Mouse (Mus musculus): Measurements from ENCODE around the gene Dhrs2. TPM values are rescaled to one million over a fixed set of nuclear protein-coding genes. Genes with fewer than 3 reads are reported as not detected.

The Dhrs2 gene
- total and polyA plus RNA-seq, 2 experiments from 2014 or later, result 0.86 to 2.0 TPM

DNA sequence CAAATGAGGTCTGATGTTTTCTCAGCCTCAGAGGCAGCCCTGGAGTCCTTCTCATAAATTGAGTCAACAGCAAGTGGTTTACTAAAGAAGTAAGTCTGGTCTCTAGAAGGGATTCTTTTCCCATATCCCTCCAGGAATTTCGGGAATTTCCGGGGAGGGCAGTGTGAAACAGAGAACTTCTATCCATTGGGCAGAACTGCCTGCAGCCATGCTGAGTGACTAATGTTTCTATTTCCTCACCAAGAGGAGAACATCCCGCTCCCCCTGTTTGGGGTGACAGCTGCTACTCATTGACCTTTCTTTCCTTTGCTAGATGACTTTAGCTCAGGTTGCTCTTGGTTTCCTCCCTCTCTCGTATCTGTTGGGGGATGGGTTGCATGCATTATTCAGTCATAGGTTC, 31.8 kb downstream of the Dhrs2 start:
- Histone ChIP-seq H3K9ac (replicated peaks; ENCODE audit: low read length, poor library complexity, severe bottlenecking) (no peak overlapping the region), H3K4me3 (ENCODE audit: low read depth, low read length) (no peak overlapping the region), H3K27me3 (ENCODE audit: insufficient read depth, low read length) (no peaks in the 10 kb centered on the region), H3K4me1 (ENCODE audit: insufficient read depth, low read length) (no peaks in the 10 kb centered on the region), H3K36me3 (ENCODE audit: insufficient read depth, low read length) (no peaks in the 10 kb centered on the region), H3K27ac (ENCODE audit: low read depth, low read length) (no peak overlapping the region), H3K4me2 (ENCODE audit: low read depth, low read length, poor library complexity, severe bottlenecking) (no peak overlapping the region), H3K9me3 (ENCODE audit: low read length) (no peaks in the 10 kb centered on the region)
- no peak for TF ChIP-seq CTCF (IDR thresholded peaks at IDR 0.05)
- ATAC-seq (ENCODE audit: low FRiP score) (no peak), DNase-seq (ENCODE audit: low spot score) (no peak)
- 82% methylated on average over 4 of the region's 4 CpGs for WGBS

DNA sequence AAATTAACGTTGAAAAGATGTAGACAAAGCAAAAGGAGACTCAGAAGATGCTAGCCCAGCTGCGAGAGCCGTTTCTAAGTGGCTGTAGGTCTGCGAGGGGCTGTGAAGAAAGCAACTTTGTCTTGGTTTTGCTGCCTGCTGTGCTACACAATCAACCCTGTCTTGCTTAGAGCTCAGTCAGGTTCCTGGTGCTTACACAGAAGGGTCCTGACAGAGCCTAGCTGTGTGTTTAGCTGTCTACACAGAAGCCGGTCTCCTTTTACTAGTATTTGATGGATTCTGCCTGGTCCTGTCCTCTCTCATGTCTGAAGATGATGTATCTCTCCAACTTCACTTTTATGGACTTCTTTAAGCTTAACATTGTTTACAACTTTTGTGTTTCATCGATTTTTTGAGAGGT, 33.6 kb downstream of the Dhrs2 start:
- H3K27me3 ChIP-seq (ENCODE audit: insufficient read depth, low read length), result no peaks in the 10 kb centered on the region
- WGBS, result 48% methylated on average over 6 of the region's 6 CpGs
- ATAC-seq (ENCODE audit: low FRiP score) (no peak), DNase-seq (ENCODE audit: low spot score) (no peak)
- no peak overlapping the region for H3K4me3 ChIP-seq (ENCODE audit: low read depth, low read length)
- H3K36me3 ChIP-seq (ENCODE audit: insufficient read depth, low read length), result no peaks in the 10 kb centered on the region
- H3K9me3 ChIP-seq (ENCODE audit: low read length), result no peaks in the 10 kb centered on the region
- H3K27ac ChIP-seq (ENCODE audit: low read depth, low read length), result no peak overlapping the region
- H3K4me1 ChIP-seq (ENCODE audit: insufficient read depth, low read length), result no peaks in the 10 kb centered on the region
- no peak overlapping the region for H3K9ac ChIP-seq (replicated peaks; ENCODE audit: low read length, poor library complexity, severe bottlenecking)
- no peak for TF ChIP-seq CTCF (IDR thresholded peaks at IDR 0.05)
- H3K4me2 ChIP-seq (ENCODE audit: low read depth, low read length, poor library complexity, severe bottlenecking), result no peak overlapping the region

DNA sequence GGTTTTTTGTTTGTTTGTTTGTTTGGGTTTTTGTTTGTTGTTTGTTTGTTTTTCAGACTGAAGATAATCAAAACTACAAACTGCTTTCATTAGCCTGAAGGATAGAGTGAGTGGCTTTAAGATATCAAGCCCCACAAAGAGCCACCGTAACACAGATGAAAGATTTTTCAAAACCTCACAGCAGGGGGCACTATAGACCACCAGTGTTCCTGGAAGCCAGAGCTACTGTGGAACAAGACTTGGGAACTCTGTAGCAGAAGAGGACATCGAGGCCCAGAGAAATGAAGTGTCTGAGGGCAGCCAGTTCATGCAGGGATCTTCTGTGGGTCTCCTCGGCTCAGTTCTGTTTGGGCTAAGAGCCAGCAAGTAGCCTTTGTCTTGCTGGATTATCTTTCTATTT, 49.4 kb downstream of the Dhrs2 start:
- WGBS, result 53% methylated on average over 3 of the region's 3 CpGs
- H3K4me2 ChIP-seq (ENCODE audit: low read depth, low read length, poor library complexity, severe bottlenecking), result no peak overlapping the region
- no peak overlapping the region for H3K9ac ChIP-seq (replicated peaks; ENCODE audit: low read length, poor library complexity, severe bottlenecking)
- no peak overlapping the region for H3K27ac ChIP-seq (ENCODE audit: low read depth, low read length)
- ATAC-seq (ENCODE audit: low FRiP score) (no peak), DNase-seq (ENCODE audit: low spot score) (peak; percentile 55)
- TF ChIP-seq CTCF (IDR thresholded peaks at IDR 0.05), result peak; percentile 55
- no peaks in the 10 kb centered on the region for H3K36me3 ChIP-seq (ENCODE audit: insufficient read depth, low read length)
- H3K27me3 ChIP-seq (ENCODE audit: insufficient read depth, low read length), result no peaks in the 10 kb centered on the region
- no peaks in the 10 kb centered on the region for H3K4me1 ChIP-seq (ENCODE audit: insufficient read depth, low read length)
- no peaks in the 10 kb centered on the region for H3K9me3 ChIP-seq (ENCODE audit: low read length)
- no peak overlapping the region for H3K4me3 ChIP-seq (ENCODE audit: low read depth, low read length)

DNA sequence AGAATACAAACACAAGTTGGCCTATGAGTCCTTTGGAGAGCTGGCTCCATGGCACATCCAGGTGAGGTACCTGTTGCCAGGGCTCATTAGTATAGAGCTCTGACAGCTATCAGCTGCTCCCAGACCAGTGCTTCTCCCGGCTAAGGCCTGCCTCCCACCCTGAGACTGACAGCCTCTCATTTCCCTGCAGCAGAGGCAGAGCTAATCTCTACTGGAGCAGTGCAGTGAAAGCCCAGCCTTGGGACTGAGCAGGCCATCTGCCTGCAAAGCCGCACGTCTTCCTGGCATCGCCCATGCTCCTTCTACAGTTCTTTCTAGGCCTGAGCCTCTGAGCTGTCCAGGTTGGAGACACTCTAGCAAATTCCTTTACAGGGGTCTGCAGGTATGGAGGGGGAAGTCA, 51.2 kb downstream of the Dhrs2 start:
- no peak overlapping the region for H3K27ac ChIP-seq (ENCODE audit: low read depth, low read length)
- no peak for TF ChIP-seq CTCF (IDR thresholded peaks at IDR 0.05)
- H3K4me2 ChIP-seq (ENCODE audit: low read depth, low read length, poor library complexity, severe bottlenecking), result no peak overlapping the region
- H3K4me3 ChIP-seq (ENCODE audit: low read depth, low read length), result no peak overlapping the region
- DNase-seq (ENCODE audit: low spot score) (no peak), ATAC-seq (ENCODE audit: low FRiP score) (no peak)
- 65% methylated on average over 4 of the region's 4 CpGs for WGBS
- H3K4me1 ChIP-seq (ENCODE audit: insufficient read depth, low read length), result no peaks in the 10 kb centered on the region
- no peak overlapping the region for H3K9ac ChIP-seq (replicated peaks; ENCODE audit: low read length, poor library complexity, severe bottlenecking)
- no peaks in the 10 kb centered on the region for H3K36me3 ChIP-seq (ENCODE audit: insufficient read depth, low read length)
- H3K9me3 ChIP-seq (ENCODE audit: low read length), result no peaks in the 10 kb centered on the region
- no peaks in the 10 kb centered on the region for H3K27me3 ChIP-seq (ENCODE audit: insufficient read depth, low read length)

DNA sequence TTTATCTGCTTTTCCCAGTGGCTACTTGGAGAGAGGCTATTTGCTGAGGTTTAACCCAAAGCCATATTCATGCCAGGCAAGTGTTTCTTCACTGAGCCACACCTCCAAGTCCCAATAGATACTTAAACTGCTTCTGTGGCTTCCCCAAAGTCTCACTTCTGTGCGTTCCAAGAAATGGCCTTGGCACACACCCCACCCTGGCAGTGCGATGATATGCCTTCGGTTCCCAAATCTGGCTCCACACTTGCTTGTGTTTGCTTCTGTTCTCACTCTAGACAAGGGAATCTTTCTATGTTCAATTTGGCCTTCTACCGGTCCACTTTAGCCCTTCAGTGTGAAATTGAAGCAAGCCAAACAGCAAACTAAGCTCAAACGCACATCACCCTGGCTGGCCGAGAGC, 53.0 kb downstream of the Dhrs2 start:
- Histone ChIP-seq H3K27ac (ENCODE audit: low read depth, low read length) (no peak overlapping the region), H3K36me3 (ENCODE audit: insufficient read depth, low read length) (no peaks in the 10 kb centered on the region), H3K4me3 (ENCODE audit: low read depth, low read length) (no peak overlapping the region), H3K4me1 (ENCODE audit: insufficient read depth, low read length) (no peaks in the 10 kb centered on the region), H3K9ac (replicated peaks; ENCODE audit: low read length, poor library complexity, severe bottlenecking) (no peak overlapping the region), H3K4me2 (ENCODE audit: low read depth, low read length, poor library complexity, severe bottlenecking) (no peak overlapping the region), H3K9me3 (ENCODE audit: low read length) (no peaks in the 10 kb centered on the region), H3K27me3 (ENCODE audit: insufficient read depth, low read length) (no peaks in the 10 kb centered on the region)
- ATAC-seq (ENCODE audit: low FRiP score) (no peak), DNase-seq (ENCODE audit: low spot score) (no peak)
- WGBS, result 79% methylated on average over 6 of the region's 6 CpGs
- TF ChIP-seq CTCF (IDR thresholded peaks at IDR 0.05), result no peak

DNA sequence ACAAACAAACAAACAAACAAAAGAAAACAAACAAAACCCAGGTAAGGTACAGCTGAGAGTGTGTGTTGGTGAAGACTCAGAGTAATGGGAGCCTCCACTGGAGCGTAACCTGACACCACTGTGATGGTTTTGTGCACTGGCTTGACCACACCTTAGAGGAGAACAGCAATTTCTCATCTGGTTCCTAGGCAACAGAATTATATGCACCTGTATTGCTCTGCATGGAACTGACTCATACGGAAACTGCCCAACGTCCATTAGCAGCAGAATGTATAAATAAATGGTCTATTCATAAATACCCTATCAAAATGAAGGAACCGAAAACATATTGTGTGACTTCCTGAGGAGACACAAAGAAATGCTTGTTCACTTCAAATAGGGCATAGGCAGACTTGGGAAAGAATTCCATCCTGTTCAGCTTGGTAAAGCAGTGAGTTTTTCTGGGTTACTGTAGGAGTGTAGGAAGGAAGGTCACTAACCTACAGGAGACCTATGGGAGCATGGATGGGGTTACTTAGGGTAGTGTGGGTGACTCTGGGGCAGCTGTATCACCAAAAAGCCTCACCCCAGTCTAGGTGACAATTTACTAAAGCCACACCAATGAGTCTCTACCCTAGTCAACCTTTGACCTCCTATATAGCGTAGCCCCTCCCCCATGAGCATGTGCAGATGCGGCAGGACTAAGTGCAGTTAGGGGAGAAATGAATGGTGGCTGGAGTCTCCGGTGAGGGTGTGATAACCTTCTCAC, 57.7 kb downstream of the Dhrs2 start:
- TF ChIP-seq CTCF (IDR thresholded peaks at IDR 0.05), result no peak
- H3K9me3 ChIP-seq (ENCODE audit: low read length), result no peaks in the 10 kb centered on the region
- H3K4me2 ChIP-seq (ENCODE audit: low read depth, low read length, poor library complexity, severe bottlenecking), result no peak overlapping the region
- H3K4me1 ChIP-seq (ENCODE audit: insufficient read depth, low read length), result no peaks in the 10 kb centered on the region
- no peaks in the 10 kb centered on the region for H3K27me3 ChIP-seq (ENCODE audit: insufficient read depth, low read length)
- ATAC-seq (ENCODE audit: low FRiP score) (no peak), DNase-seq (ENCODE audit: low spot score) (no peak)
- 85% methylated on average over 7 of the region's 7 CpGs for WGBS
- no peaks in the 10 kb centered on the region for H3K36me3 ChIP-seq (ENCODE audit: insufficient read depth, low read length)
- H3K4me3 ChIP-seq (ENCODE audit: low read depth, low read length), result no peak overlapping the region
- no peak overlapping the region for H3K9ac ChIP-seq (replicated peaks; ENCODE audit: low read length, poor library complexity, severe bottlenecking)
- H3K27ac ChIP-seq (ENCODE audit: low read depth, low read length), result no peak overlapping the region

Other genes starting within 250 kb of the Dhrs2 start
- gene Gm17428, start 245.1 kb upstream of the Dhrs2 start, total RNA-seq (2014; rRNA removed), result not detected in 2 replicates
- gene Gm17428, start 245.1 kb upstream of the Dhrs2 start, polyA plus RNA-seq (2015; fragmentation: Nextera tagmentation; extraction: Ambion mirVana), result not detected in 2 replicates
- 1.8 and 3.2 TPM in 2 replicates for gene Myh7, start 227.4 kb upstream of the Dhrs2 start, total RNA-seq (2014; rRNA removed)
- gene Myh7, start 227.4 kb upstream of the Dhrs2 start, polyA plus RNA-seq (2015; fragmentation: Nextera tagmentation; extraction: Ambion mirVana), result 9.6 and 10.3 TPM in 2 replicates
- 20.9 and 29.6 TPM in 2 replicates for gene Ngdn, start 206.6 kb upstream of the Dhrs2 start, total RNA-seq (2014; rRNA removed)
- gene Ngdn, start 206.6 kb upstream of the Dhrs2 start, polyA plus RNA-seq (2015; fragmentation: Nextera tagmentation; extraction: Ambion mirVana), result 44.3 and 48.1 TPM in 2 replicates
- gene Zfhx2, start 129.7 kb upstream of the Dhrs2 start, total RNA-seq (2014; rRNA removed), result 16.4 and 18.6 TPM in 2 replicates
- gene Zfhx2, start 129.7 kb upstream of the Dhrs2 start, polyA plus RNA-seq (2015; fragmentation: Nextera tagmentation; extraction: Ambion mirVana), result 11.2 and 14.2 TPM in 2 replicates
- 38.0 and 42.1 TPM in 2 replicates for gene Thtpa, start 127.2 kb upstream of the Dhrs2 start, total RNA-seq (2014; rRNA removed)
- gene Thtpa, start 127.2 kb upstream of the Dhrs2 start, polyA plus RNA-seq (2015; fragmentation: Nextera tagmentation; extraction: Ambion mirVana), result 32.5 and 35.2 TPM in 2 replicates
- gene Ap1g2, start 115.4 kb upstream of the Dhrs2 start, total RNA-seq (2014; rRNA removed), result 8.2 and 11.6 TPM in 2 replicates
- gene Ap1g2, start 115.4 kb upstream of the Dhrs2 start, polyA plus RNA-seq (2015; fragmentation: Nextera tagmentation; extraction: Ambion mirVana), result 6.6 and 8.9 TPM in 2 replicates
- 158 and 182 TPM in 2 replicates for gene Jph4, start 105.1 kb upstream of the Dhrs2 start, total RNA-seq (2014; rRNA removed)
- gene Jph4, start 105.1 kb upstream of the Dhrs2 start, polyA plus RNA-seq (2015; fragmentation: Nextera tagmentation; extraction: Ambion mirVana), result 41.7 and 45.1 TPM in 2 replicates